Mouse (Mus musculus): ENCODE results near the gene Zfp638.
"Not testable (repeated sequence)": the region's sequence is repeated elsewhere in the genome, so short reads cannot be mapped to it uniquely, and the experiment has no call there.

The Zfp638 gene

GRCm38 (mm10) chr6:84009915-84010302 is 143.0 kb downstream of the Zfp638 start:
- DNase-seq (ENCODE audit: low read depth) = no peak

GRCm38 (mm10) chr6:84010303-84011225 is 143.7 kb downstream of the Zfp638 start:
- DNase-seq (ENCODE audit: low read depth) = no peak

DNA sequence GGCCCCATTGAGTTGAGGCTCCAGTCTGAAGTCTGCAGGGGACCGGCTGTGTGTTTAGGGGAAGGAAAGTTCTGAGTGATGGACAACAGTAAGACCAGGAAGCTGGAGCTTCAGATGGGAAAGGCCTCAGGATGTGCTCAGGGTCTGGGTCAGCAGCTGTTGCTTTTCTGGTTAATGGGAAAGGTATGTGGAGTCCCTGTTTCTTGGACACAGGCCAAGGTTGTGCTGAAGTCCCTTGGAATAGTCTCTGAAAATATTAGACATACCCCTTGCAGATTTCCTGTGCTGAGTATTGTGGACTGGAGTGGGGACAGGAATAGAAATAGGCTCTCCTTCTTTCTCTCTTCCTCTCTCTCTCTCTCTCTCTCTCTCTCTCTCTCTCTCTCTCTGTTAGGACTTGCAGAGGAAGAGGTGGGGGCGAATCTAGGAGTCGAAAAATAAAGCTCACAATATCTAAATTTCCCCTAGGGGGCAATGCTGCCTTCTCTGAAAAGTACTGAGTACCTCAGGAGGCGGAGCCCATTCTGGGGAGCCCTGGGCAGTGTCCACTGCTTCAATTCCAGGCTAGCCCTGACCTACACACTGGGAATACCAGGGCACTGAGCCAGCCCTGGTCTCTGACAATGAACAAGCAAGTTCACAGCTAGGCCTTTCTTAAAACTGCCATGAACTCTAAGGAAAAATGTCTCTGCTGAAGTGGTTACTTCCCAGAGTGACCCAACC is 148.2 kb downstream of the Zfp638 start:
- DNase-seq (ENCODE audit: low read depth) = not testable (repeated sequence)

DNA sequence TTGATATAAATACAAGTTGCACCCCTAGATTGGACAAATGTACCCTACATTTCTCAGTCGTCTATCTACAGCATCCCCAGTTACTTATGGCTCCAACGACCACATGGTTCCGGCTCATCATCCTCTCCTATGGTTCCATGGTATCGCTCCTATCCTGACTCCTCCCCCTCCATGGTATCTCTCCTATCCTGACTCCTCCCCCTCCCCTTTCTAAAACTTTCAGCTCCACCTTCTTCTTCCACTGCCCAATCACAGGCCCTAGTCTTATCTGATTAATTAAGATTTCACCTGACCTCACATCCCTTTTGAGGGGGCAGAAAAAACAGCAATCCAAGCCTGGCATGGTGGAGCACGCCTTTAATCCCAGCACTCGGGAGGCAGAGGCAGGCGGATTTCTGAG is 149.9 kb downstream of the Zfp638 start:
- DNase-seq (ENCODE audit: low read depth) = no peak

DNA sequence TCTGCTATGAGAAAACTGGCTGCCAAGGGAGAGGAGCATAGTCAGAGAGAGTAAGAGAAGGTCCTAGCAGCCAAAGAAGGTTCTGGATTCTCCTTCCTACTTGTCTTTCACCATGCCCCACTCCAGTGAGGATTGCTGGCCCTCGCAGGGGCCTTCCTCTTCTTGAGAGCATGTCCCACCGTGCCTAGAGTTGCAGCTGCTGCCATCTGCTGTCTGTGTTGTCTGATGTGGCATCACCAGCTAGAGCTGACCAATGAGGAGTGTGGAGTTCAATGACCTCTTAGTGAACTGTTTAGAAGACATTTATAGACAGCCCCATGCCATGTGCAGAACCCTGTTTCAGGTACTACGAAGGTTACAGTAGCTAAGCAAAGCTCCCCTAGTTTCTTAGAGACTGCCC is 150.5 kb downstream of the Zfp638 start:
- DNase-seq (ENCODE audit: low read depth) = no peak

- DNase-seq (ENCODE audit: low read depth) = no peak
These were observed 152.1 kb downstream of the Zfp638 start for GRCm38 (mm10) chr6:84018906-84019550.

GRCm38 (mm10) chr6:84020002-84020401 is 153.1 kb downstream of the Zfp638 start:
- DNase-seq (ENCODE audit: low read depth) = no peak

- no peak for DNase-seq (ENCODE audit: low read depth)
These were observed 155.1 kb downstream of the Zfp638 start for GRCm38 (mm10) chr6:84021990-84022389.

- DNase-seq (ENCODE audit: low read depth) = no peak
These were observed 158.7 kb downstream of the Zfp638 start for GRCm38 (mm10) chr6:84025636-84026035.

DNA sequence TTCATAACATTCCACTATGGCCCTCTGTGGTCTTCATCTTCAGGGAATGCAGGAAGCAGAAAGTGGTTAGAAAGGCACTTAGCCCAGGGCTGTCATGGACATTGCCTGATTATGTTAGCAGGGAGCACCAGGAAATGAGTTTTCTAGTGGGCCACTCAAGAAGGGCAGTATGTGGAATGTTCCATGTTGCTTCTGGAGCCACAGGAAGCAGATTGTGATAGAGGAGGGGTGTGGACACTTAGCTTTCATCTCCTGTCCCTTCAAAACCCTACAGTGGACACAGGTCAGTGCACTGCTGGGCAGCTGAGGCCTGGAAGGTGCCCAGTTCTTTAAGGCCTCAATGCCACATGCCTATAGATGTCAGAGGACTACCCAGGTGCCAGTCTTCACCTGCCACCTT is 161.9 kb downstream of the Zfp638 start:
- no peak for DNase-seq (ENCODE audit: low read depth)

GRCm38 (mm10) chr6:84029775-84030174 is 162.9 kb downstream of the Zfp638 start:
- DNase-seq (ENCODE audit: low read depth) = no peak

DNA sequence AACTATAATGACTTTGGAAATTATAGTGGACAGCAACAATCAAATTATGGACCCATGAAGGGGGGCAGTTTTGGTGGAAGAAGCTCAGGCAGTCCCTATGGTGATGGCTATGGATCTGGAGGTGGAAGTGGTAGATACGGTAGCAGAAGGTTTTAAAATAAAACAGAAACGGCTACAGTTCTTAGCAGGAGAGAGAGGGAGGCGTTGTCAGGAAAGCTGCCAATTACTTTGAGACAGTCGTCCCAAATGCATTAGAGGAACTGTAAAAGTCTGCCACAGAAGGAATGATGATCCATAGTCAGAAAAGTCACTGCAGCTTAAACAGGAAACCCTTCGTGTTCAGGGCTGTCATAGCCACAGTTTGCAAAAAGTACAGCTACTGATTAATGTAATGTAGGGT is 165.6 kb downstream of the Zfp638 start:
- not testable (repeated sequence) for DNase-seq (ENCODE audit: low read depth)
